ENCODE assay signal across 30 mouse cellular contexts in the genomic region with DNA sequence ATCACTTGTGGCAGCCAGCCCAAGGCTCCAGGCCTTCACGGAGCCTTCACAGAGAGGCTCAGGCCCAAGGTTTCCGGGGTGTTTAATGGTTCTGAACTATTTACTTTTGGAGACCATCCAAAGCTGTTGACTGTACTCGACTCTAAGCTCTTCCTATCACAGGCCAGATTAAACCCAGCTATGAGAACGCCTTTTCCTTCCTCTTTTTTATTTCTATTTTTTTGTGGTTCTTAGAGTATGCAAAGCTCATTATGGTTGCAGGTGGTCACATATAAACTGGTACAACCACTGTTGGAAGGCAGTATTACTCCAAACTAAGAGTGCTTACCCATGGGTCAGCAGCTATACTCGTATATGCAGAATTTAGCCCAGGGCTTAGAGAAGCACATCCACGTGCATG. TPM values are rescaled to one million over a fixed set of nuclear protein-coding genes. Genes with fewer than 3 reads are reported as not detected.
DNase-seq lines count a peak whose midpoint lies in the region; ATAC-seq and TF ChIP-seq lines count a peak whose summit lies in the region.
"Had no signal": no experiment of that assay in that cellular context is flagged by ENCODE, and none has a peak within 500 bp of the region (broad histone marks: within the 10 kb centered on the region; RNA-seq: fewer than 3 reads in every experiment).

No protein-coding gene starts in this region.

- H3K4me1 ChIP-seq in neural tube, embryonic 15.5 days = peaks cover 4% of the 10 kb centered on the region; the same call in 1 of the 2 replicates
- H3K4me1 ChIP-seq in CH12.LX (ENCODE audit: control insufficient read depth in 1 of 2, insufficient read depth in 2 of 2) = peaks cover 7 to 29% of the 10 kb centered on the region in 2 experiments; a peak in 3 of 4 replicates
- no peaks in the 10 kb centered on the region for H3K4me1 ChIP-seq in forebrain, embryonic 14.5 days (ENCODE audit: control insufficient read depth, insufficient read depth, low read length)
- H3K4me1 ChIP-seq: embryonic facial prominence, embryonic 13.5 days; embryonic facial prominence, embryonic 15.5 days had no signal

- H3K9ac ChIP-seq in neural tube, embryonic 15.5 days (replicated peaks) = no peak overlapping the region
- no peak overlapping the region for H3K9ac ChIP-seq in CH12.LX (ENCODE audit: insufficient read depth, low read depth)
- H3K9ac ChIP-seq in forebrain, embryonic 14.5 days (ENCODE audit: low read length) = no peak overlapping the region
- H3K9ac ChIP-seq: embryonic facial prominence, embryonic 13.5 days; embryonic facial prominence, embryonic 15.5 days; forebrain, embryonic 12.5 days; forebrain, embryonic 15.5 days; forebrain, postnatal 0 days had no signal

- H3K4me2 ChIP-seq in neural tube, embryonic 15.5 days = no peak overlapping the region
- H3K4me2 ChIP-seq in CH12.LX (ENCODE audit: insufficient read depth, low read depth, poor library complexity, severe bottlenecking) = no peak overlapping the region
- no peak overlapping the region for H3K4me2 ChIP-seq in forebrain, embryonic 14.5 days (ENCODE audit: low read length)
- H3K4me2 ChIP-seq: embryonic facial prominence, embryonic 13.5 days; embryonic facial prominence, embryonic 15.5 days; forebrain, embryonic 12.5 days; forebrain, embryonic 15.5 days had no signal

- DNase-seq in heart, adult 11 months = peak; percentile 8
- DNase-seq in heart, adult 18-20 months = no peak
- DNase-seq in neural tube, embryonic 10.5 days (ENCODE audit: extremely low spot score, low spot score) = peak; percentile 4
- peak; percentile 29 for DNase-seq in CH12.LX (ENCODE audit: extremely low read depth)
- DNase-seq in MEL-GATA-1-ER (ENCODE audit: extremely low read depth, low read depth) = peak; percentile 71
- DNase-seq in layer of hippocampus, adult 8-10 months (ENCODE audit: low spot score in 2 of 2) = no peak
- no peak for DNase-seq in forebrain, embryonic 14.5 days (ENCODE audit: low spot score)
- DNase-seq: adrenal gland, adult 2 months; adrenal gland, postnatal 10 days; adrenal gland, postnatal 25 days; B cell, adult 2 months; cerebellum, adult 11 months; cerebellum, adult 18-20 months; cerebellum, adult 8-10 months; cerebellum, adult 9-11 months; cerebellum, postnatal 14 days; cerebellum, postnatal 36 days; embryo, embryonic 11 days; forebrain, postnatal 0 days had no signal

- TF ChIP-seq EP300 in CH12.LX (IDR thresholded peaks at IDR 0.05; ENCODE audit: low read length) = no peak

- H3K36me3 ChIP-seq in neural tube, embryonic 15.5 days = no peaks in the 10 kb centered on the region
- H3K36me3 ChIP-seq in CH12.LX (replicated peaks in 1 of 2; ENCODE audit: control insufficient read depth in 1 of 2, insufficient read depth in 1 of 2, low read length in 1 of 2) = no peaks in the 10 kb centered on the region
- no peaks in the 10 kb centered on the region for H3K36me3 ChIP-seq in forebrain, embryonic 14.5 days (ENCODE audit: control insufficient read depth, insufficient read depth, low read length)
- H3K36me3 ChIP-seq: embryonic facial prominence, embryonic 13.5 days; embryonic facial prominence, embryonic 15.5 days; forebrain, embryonic 10.5 days; forebrain, embryonic 12.5 days; forebrain, embryonic 15.5 days had no signal

- WGBS in neural tube, embryonic 15.5 days = 86% methylated on average over 6 of the region's 6 CpGs
- 84% methylated on average over 6 of the region's 6 CpGs for WGBS in forebrain, embryonic 14.5 days

- no peak overlapping the region for H3K27ac ChIP-seq in neural tube, embryonic 15.5 days (replicated peaks)
- H3K27ac ChIP-seq in CH12.LX (ENCODE audit: insufficient read depth, low read depth) = no peak overlapping the region
- H3K27ac ChIP-seq in forebrain, embryonic 14.5 days (ENCODE audit: low read depth, low read length) = no peak overlapping the region
- H3K27ac ChIP-seq: embryonic facial prominence, embryonic 13.5 days; embryonic facial prominence, embryonic 15.5 days; forebrain, embryonic 10.5 days; forebrain, embryonic 12.5 days; forebrain, embryonic 15.5 days had no signal

- TF ChIP-seq POLR2A in CH12.LX (IDR thresholded peaks at IDR 0.05; ENCODE audit: low read depth, low read length) = no peak

- H3K27me3 ChIP-seq in neural tube, embryonic 15.5 days (replicated peaks) = 0 out of 2 replicates have a peak, but pooled peaks cover 6% of the 10 kb centered on the region
- H3K27me3 ChIP-seq in CH12.LX (replicated peaks) = no peaks in the 10 kb centered on the region
- H3K27me3 ChIP-seq in forebrain, embryonic 14.5 days (replicated peaks; ENCODE audit: control insufficient read depth, insufficient read depth, low read length) = no peaks in the 10 kb centered on the region
- H3K27me3 ChIP-seq: forebrain, embryonic 15.5 days had no signal

- no peak for TF ChIP-seq RAD21 in CH12.LX (IDR thresholded peaks at IDR 0.05; ENCODE audit: low read depth, low read length)

- dilution Hi-C loops in CH12.LX (cut with MboI; ENCODE audit: extremely low pct_ligation_motif_present, extremely low pct_unique_long_range_greater_than_20kb, low sequenced_read_pairs) = no loop called here

- no peak overlapping the region for H3K4me3 ChIP-seq in neural tube, embryonic 15.5 days (replicated peaks)
- no peak overlapping the region for H3K4me3 ChIP-seq in CH12.LX (replicated peaks in 1 of 3; ENCODE audit: low read depth in 2 of 3, low read length in 2 of 3, poor library complexity in 1 of 3)
- no peak overlapping the region for H3K4me3 ChIP-seq in forebrain, embryonic 14.5 days (ENCODE audit: low read depth, low read length)
- H3K4me3 ChIP-seq: embryonic facial prominence, embryonic 13.5 days; embryonic facial prominence, embryonic 15.5 days; erythroblast, embryonic 14.5 days; forebrain, embryonic 10.5 days; forebrain, embryonic 12.5 days; forebrain, embryonic 15.5 days had no signal

- ATAC-seq in neural tube, embryonic 15.5 days (ENCODE audit: low FRiP score) = no peak
- no peak for ATAC-seq in forebrain, embryonic 14.5 days
- ATAC-seq: CD4-positive, CD25-positive, alpha-beta regulatory T cell, adult 4 months; forebrain, embryonic 15.5 days; forebrain, postnatal 0 days had no signal

- H3K9me3 ChIP-seq in neural tube, embryonic 15.5 days (replicated peaks) = no peaks in the 10 kb centered on the region
- H3K9me3 ChIP-seq in CH12.LX (replicated peaks; ENCODE audit: low read length) = no peaks in the 10 kb centered on the region
- H3K9me3 ChIP-seq in forebrain, embryonic 14.5 days (replicated peaks; ENCODE audit: control insufficient read depth, low read length) = no peaks in the 10 kb centered on the region
- H3K9me3 ChIP-seq: embryonic facial prominence, embryonic 13.5 days; embryonic facial prominence, embryonic 15.5 days; forebrain, embryonic 10.5 days; forebrain, embryonic 12.5 days; forebrain, embryonic 15.5 days had no signal

- TF ChIP-seq CTCF in CH12.LX (conservative IDR thresholded peaks at IDR 0.05 in 1 of 2, IDR thresholded peaks at IDR 0.05 in 1 of 2; ENCODE audit: low read depth in 2 of 2, low read length in 2 of 2) = no peak

- in situ Hi-C loops in CH12.LX (cut with MboI; ENCODE audit: low pct_ligation_motif_present, low pct_unique_long_range_greater_than_20kb, low sequenced_read_pairs) = no loop called here

- no peaks in the 10 kb centered on the region for H3K79me2 ChIP-seq in CH12.LX (replicated peaks; ENCODE audit: control insufficient read depth, extremely low read depth, insufficient read depth, poor library complexity, severe bottlenecking)

TF ChIP-seq in CH12.LX, 34 proteins besides CTCF, POLR2A, EP300 and RAD21:
- TF ChIP-seq ETS1 (conservative IDR thresholded peaks at IDR 0.05; ENCODE audit: low read depth, low read length) (no peak), E2F4 (IDR thresholded peaks at IDR 0.05; ENCODE audit: insufficient replicate concordance, low read depth, low read length) (no peak), CHD1 (IDR thresholded peaks at IDR 0.05; ENCODE audit: low read depth, low read length) (no peak), ZNF384 (IDR thresholded peaks at IDR 0.05; ENCODE audit: low read depth, low read length) (peak; percentile 46; the same call in 1 of the 2 replicates), TCF12 (IDR thresholded peaks at IDR 0.05; ENCODE audit: low read depth, low read length) (no peak)

RNA-seq across cellular contexts. Expression of gene Slc18a3, which starts 17.7 kb away (rescaled TPM):
- total RNA-seq in heart, adult 18-20 months (2021) = not detected
- polyA plus RNA-seq in neural tube, embryonic 15.5 days (2015; fragmentation: Nextera tagmentation; extraction: Ambion mirVana) = 36.4 and 42.7 TPM in 2 replicates
- total RNA-seq in CH12.LX (2012; rRNA removed) = not detected in 2 replicates
- not detected in 2 replicates for total RNA-seq in CH12.LX (2014; rRNA removed)
- not detected in 2 replicates for polyA plus RNA-seq in CH12.LX (2012; ENCODE audit: insufficient read length, low read depth)
- not detected for total RNA-seq in layer of hippocampus, adult 8-10 months (2022)
- 0.84 and 1.3 TPM in 2 replicates for polyA plus RNA-seq in forebrain, embryonic 14.5 days (2014; fragmentation: Nextera tagmentation; extraction: Ambion mirVana)
- total RNA-seq: adrenal gland, adult 2 months; adrenal gland, postnatal 25 days; common myeloid progenitor, adult 5-6 weeks had no signal
- polyA plus RNA-seq: CD4-positive, CD25-positive, alpha-beta regulatory T cell, adult 4 months; erythroblast, embryonic 14.5 days had no signal

RNA-seq across cellular contexts. Expression of gene Chat, which starts 18.8 kb away (rescaled TPM):
- not detected for total RNA-seq in heart, adult 18-20 months (2021)
- polyA plus RNA-seq in neural tube, embryonic 15.5 days (2015; fragmentation: Nextera tagmentation; extraction: Ambion mirVana) = 4.8 and 5.7 TPM in 2 replicates
- total RNA-seq in CH12.LX (2012; rRNA removed) (not detected in 2 replicates), CH12.LX (2014; rRNA removed) (not detected in 2 replicates)
- polyA plus RNA-seq in CH12.LX (2012; ENCODE audit: insufficient read length, low read depth) = not detected in 2 replicates
- total RNA-seq in layer of hippocampus, adult 8-10 months (2022) = not detected
- not detected in 2 replicates for polyA plus RNA-seq in forebrain, embryonic 14.5 days (2014; fragmentation: Nextera tagmentation; extraction: Ambion mirVana)
- total RNA-seq: adrenal gland, adult 2 months; adrenal gland, postnatal 10 days; adrenal gland, postnatal 25 days; common myeloid progenitor, adult 5-6 weeks had no signal
- polyA plus RNA-seq: adrenal gland, adult 2 months; CD4-positive, CD25-positive, alpha-beta regulatory T cell, adult 4 months; embryonic facial prominence, embryonic 11.5 days; erythroblast, embryonic 14.5 days; forebrain, embryonic 10.5 days had no signal

RNA-seq across cellular contexts. Expression of gene 1700024G13Rik, which starts 58.8 kb away (rescaled TPM):
- not detected for total RNA-seq in heart, adult 18-20 months (2021)
- polyA plus RNA-seq in neural tube, embryonic 15.5 days (2015; fragmentation: Nextera tagmentation; extraction: Ambion mirVana) = 0.29 TPM in 1 of 2 replicates, not detected in the other
- not detected in 2 replicates for total RNA-seq in CH12.LX (2012; rRNA removed)
- total RNA-seq in CH12.LX (2014; rRNA removed) = not detected in 2 replicates
- not detected in 2 replicates for polyA plus RNA-seq in CH12.LX (2012; ENCODE audit: insufficient read length, low read depth)
- under 1 TPM in 2 of 4 experiments, not detected in 2; 0.41 to 0.76 TPM for total RNA-seq in layer of hippocampus, adult 8-10 months (2022)
- polyA plus RNA-seq in forebrain, embryonic 14.5 days (2014; fragmentation: Nextera tagmentation; extraction: Ambion mirVana) = 0.84 and 1.1 TPM in 2 replicates
- total RNA-seq: adrenal gland, adult 2 months; adrenal gland, postnatal 10 days; adrenal gland, postnatal 25 days; adrenal gland, postnatal 4 days; common myeloid progenitor, adult 5-6 weeks had no signal
- polyA plus RNA-seq: adrenal gland, adult 2 months; CD4-positive, CD25-positive, alpha-beta regulatory T cell, adult 4 months; embryonic facial prominence, embryonic 13.5 days; erythroblast, embryonic 14.5 days; forebrain, embryonic 10.5 days; forebrain, embryonic 12.5 days had no signal

Comparison
In these comparisons a context has a peak if more than half of its experiments do, and no peak if none do; other contexts are left out.
1. DNase-seq: peak in heart, adult 11 months (single experiment), neural tube, embryonic 10.5 days (single experiment), CH12.LX (single experiment) and MEL-GATA-1-ER (single experiment); none in heart, adult 18-20 months (0 of 2), layer of hippocampus, adult 8-10 months (0 of 2) and forebrain, embryonic 14.5 days (single experiment).